Mouse (Mus musculus): Measurements from ENCODE around the gene Gm20826.
"Not testable (repeated sequence)": the region's sequence is repeated elsewhere in the genome, so short reads cannot be mapped to it uniquely, and the experiment has no call there.

Gm20826 gene

DNA sequence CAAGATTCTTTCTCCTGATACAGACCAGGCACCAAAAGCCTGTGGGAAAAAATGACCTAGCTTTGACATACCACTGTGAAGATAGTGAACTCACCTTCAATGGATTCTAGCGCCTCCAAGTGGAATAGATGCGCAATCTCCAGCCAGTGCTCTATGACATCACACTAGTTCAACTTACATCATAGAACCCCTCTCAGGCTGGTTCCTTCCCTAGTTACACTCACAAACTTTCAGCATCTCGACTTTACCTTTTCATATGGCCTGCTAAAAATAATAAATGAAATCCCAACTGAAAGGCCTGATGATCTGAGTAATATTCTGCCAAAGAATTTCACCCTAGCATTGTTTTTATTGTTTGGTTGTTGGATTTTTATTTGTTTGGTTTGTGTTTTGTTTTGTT, at the start of gene Gm20826:
Gm20826 (minus strand) TSS at position 101 of the 400 bp plus-strand sequence.
- not testable (repeated sequence) for DNase-seq
